In the genomic region with DNA sequence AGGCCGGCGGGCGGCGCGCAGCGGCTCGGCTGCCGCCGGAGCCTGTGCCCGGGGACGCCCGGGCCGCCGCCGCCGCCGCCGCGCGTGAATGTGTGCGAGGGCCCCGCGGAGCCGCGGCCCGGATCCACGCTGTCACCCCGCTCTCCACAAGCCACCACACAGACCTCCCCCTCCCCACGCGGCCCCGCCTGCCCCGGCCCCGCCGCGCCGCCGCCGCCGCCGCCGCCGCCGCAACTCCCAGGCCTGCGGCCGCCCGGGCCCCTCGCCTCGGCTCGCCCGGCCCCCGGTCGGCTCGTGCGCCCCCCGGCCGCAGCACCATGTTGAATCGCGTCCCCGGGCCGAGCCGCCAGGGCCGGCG, we compare ENCODE assay signal across 8 mouse cellular contexts. TPM values are rescaled to one million over a fixed set of nuclear protein-coding genes. Genes with fewer than 3 reads are reported as not detected.
DNase-seq lines count a peak whose midpoint lies in the region; ATAC-seq and TF ChIP-seq lines count a peak whose summit lies in the region.

No protein-coding gene starts in this region.

- H3K27me3 ChIP-seq in kidney, postnatal 0 days (ENCODE audit: insufficient read depth, low read length), result no peaks in the 10 kb centered on the region
- H3K27me3 ChIP-seq in hindbrain, embryonic 13.5 days, result no peaks in the 10 kb centered on the region
- no peaks in the 10 kb centered on the region for H3K27me3 ChIP-seq in midbrain, embryonic 14.5 days (ENCODE audit: control insufficient read depth, insufficient read depth, low read length)

- H3K36me3 ChIP-seq in kidney, postnatal 0 days (ENCODE audit: insufficient read depth, low read length), result no peaks in the 10 kb centered on the region
- no peaks in the 10 kb centered on the region for H3K36me3 ChIP-seq in hindbrain, embryonic 13.5 days
- H3K36me3 ChIP-seq in midbrain, embryonic 14.5 days (ENCODE audit: control insufficient read depth, insufficient read depth, low read length), result no peaks in the 10 kb centered on the region

- H3K27ac ChIP-seq in kidney, postnatal 0 days, result peak overlapping the region; percentile 100
- peak overlapping the region; percentile 98 for H3K27ac ChIP-seq in brown adipose tissue, adult 24 weeks (replicated peaks; ENCODE audit: low read depth, low read length)
- peak overlapping the region; percentile 100 for H3K27ac ChIP-seq in hindbrain, embryonic 13.5 days
- peak overlapping the region; percentile 100 for H3K27ac ChIP-seq in midbrain, embryonic 14.5 days (replicated peaks; ENCODE audit: low read depth, low read length)

- peaks cover 14% of the 10 kb centered on the region for H3K4me1 ChIP-seq in kidney, postnatal 0 days (replicated peaks; ENCODE audit: insufficient read depth, low read length)
- peaks cover 13% of the 10 kb centered on the region for H3K4me1 ChIP-seq in brown adipose tissue, adult 24 weeks (ENCODE audit: control insufficient read depth, insufficient read depth, insufficient read length, low read length)
- H3K4me1 ChIP-seq in hindbrain, embryonic 13.5 days (replicated peaks), result peaks cover 31% of the 10 kb centered on the region
- H3K4me1 ChIP-seq in midbrain, embryonic 14.5 days (ENCODE audit: control insufficient read depth, insufficient read depth, low read length), result peaks cover 28% of the 10 kb centered on the region

- peak; percentile 35 for ATAC-seq in kidney, postnatal 0 days (replicated peaks; ENCODE audit: low FRiP score, low read depth)
- ATAC-seq in hindbrain, embryonic 13.5 days (ENCODE audit: low FRiP score), result peak; percentile 47
- ATAC-seq in midbrain, embryonic 14.5 days (ENCODE audit: low FRiP score, low TSS enrichment), result peak; percentile 53
- no peak for ATAC-seq in megakaryocyte-erythroid progenitor cell, adult 5-6 weeks (replicated peaks; ENCODE audit: low FRiP score, low TSS enrichment, poor library complexity, severe bottlenecking)

- 1% methylated on average over 17 of the region's 63 CpGs for WGBS in kidney, postnatal 0 days
- WGBS in hindbrain, embryonic 13.5 days, result under 1% methylated on average over 17 of the region's 63 CpGs
- WGBS in midbrain, embryonic 14.5 days, result under 1% methylated on average over 30 of the region's 63 CpGs

- peak overlapping the region; percentile 91 for H3K4me3 ChIP-seq in kidney, postnatal 0 days (replicated peaks; ENCODE audit: low read depth, low read length)
- peak overlapping the region; percentile 96 for H3K4me3 ChIP-seq in brown adipose tissue, adult 24 weeks (ENCODE audit: insufficient read depth, low read depth, low read length)
- H3K4me3 ChIP-seq in hindbrain, embryonic 13.5 days, result peak overlapping the region; percentile 93
- peak overlapping the region; percentile 76 for H3K4me3 ChIP-seq in midbrain, embryonic 14.5 days (replicated peaks; ENCODE audit: low read depth, low read length)

- no peaks in the 10 kb centered on the region for H3K9me3 ChIP-seq in kidney, postnatal 0 days (replicated peaks; ENCODE audit: low read length)
- no peaks in the 10 kb centered on the region for H3K9me3 ChIP-seq in hindbrain, embryonic 13.5 days
- H3K9me3 ChIP-seq in midbrain, embryonic 14.5 days (ENCODE audit: control insufficient read depth, low read length), result no peaks in the 10 kb centered on the region

- no peak for DNase-seq in kidney, postnatal 0 days (ENCODE audit: low spot score)
- no peak for DNase-seq in kidney, adult 9 months
- no peak for DNase-seq in midbrain, embryonic 14.5 days
- no peak for DNase-seq in left cerebral cortex, postnatal 10 days (ENCODE audit: extremely low spot score in 1 of 2, low spot score in 2 of 2)
- DNase-seq in gastrocnemius, postnatal 10 days, result no peak

- H3K9ac ChIP-seq in kidney, postnatal 0 days (ENCODE audit: low read depth, low read length), result peak overlapping the region; percentile 100
- peak overlapping the region; percentile 99 for H3K9ac ChIP-seq in hindbrain, embryonic 13.5 days
- peak overlapping the region; percentile 99 for H3K9ac ChIP-seq in midbrain, embryonic 14.5 days (replicated peaks; ENCODE audit: low read length)

- H3K4me2 ChIP-seq in kidney, postnatal 0 days (ENCODE audit: low read length), result peak overlapping the region; percentile 83
- peak overlapping the region; percentile 92 for H3K4me2 ChIP-seq in hindbrain, embryonic 13.5 days
- peak overlapping the region; percentile 92 for H3K4me2 ChIP-seq in midbrain, embryonic 14.5 days (ENCODE audit: low read length)

- no peak for TF ChIP-seq CTCF in kidney, postnatal 0 days (IDR thresholded peaks at IDR 0.05; ENCODE audit: low read depth)

- intact Hi-C loops in left cerebral cortex, postnatal 10 days (cut with DNase I), result loop anchor here (10.0 kb wide), 4 partner anchors 272 to 522 kb away; partner anchors contain the start of gene Ano6

RNA-seq across cellular contexts. Expression of gene Arid2, which starts 0.4 kb away (rescaled TPM):
- 16.3 and 16.6 TPM in 2 replicates for polyA plus RNA-seq in kidney, postnatal 0 days (2015; fragmentation: Nextera tagmentation; extraction: Ambion mirVana)
- polyA plus RNA-seq in brown adipose tissue, adult 24 weeks (2012; ENCODE audit: insufficient read depth, insufficient read length, missing spikeins), result 6.7 and 7.4 TPM in 2 replicates
- 25.5 and 26.8 TPM in 2 replicates for polyA plus RNA-seq in hindbrain, embryonic 13.5 days (2015; fragmentation: Nextera tagmentation; extraction: Ambion mirVana)
- 30.6 and 32.4 TPM in 2 replicates for polyA plus RNA-seq in midbrain, embryonic 14.5 days (2014; fragmentation: Nextera tagmentation; extraction: Ambion mirVana)
- 91.7 and 92.2 TPM in 2 replicates for total RNA-seq in megakaryocyte-erythroid progenitor cell, adult 5-6 weeks (2014; fragmentation: Nextera tagmentation)
- 46.8 and 64.6 TPM in 2 replicates for total RNA-seq in megakaryocyte-erythroid progenitor cell, adult 5-6 weeks (2017)
- total RNA-seq in left cerebral cortex, postnatal 10 days (2021), result 10 to 100 TPM; 44.1 to 44.9 TPM
- 10 to 100 TPM; 26.6 to 30.9 TPM for total RNA-seq in gastrocnemius, postnatal 10 days (2021)
